Mouse (Mus musculus) 3T3-L1 (cell line): Measurements from ENCODE around the gene Amd1.
"Not testable (repeated sequence)": the region's sequence is repeated elsewhere in the genome, so short reads cannot be mapped to it uniquely, and the experiment has no call there.

Experiments used
- DNase-seq: peaks from one replicate; pipeline ENCODE4 v3.0.0-alpha.2; 2015; ENCODE audit warnings: low read depth, low spot score

The Amd1 gene

GRCm38 (mm10) chr10:40301181-40302075 is 558 bp downstream of the Amd1 start:
- not testable (repeated sequence) for DNase-seq

DNA sequence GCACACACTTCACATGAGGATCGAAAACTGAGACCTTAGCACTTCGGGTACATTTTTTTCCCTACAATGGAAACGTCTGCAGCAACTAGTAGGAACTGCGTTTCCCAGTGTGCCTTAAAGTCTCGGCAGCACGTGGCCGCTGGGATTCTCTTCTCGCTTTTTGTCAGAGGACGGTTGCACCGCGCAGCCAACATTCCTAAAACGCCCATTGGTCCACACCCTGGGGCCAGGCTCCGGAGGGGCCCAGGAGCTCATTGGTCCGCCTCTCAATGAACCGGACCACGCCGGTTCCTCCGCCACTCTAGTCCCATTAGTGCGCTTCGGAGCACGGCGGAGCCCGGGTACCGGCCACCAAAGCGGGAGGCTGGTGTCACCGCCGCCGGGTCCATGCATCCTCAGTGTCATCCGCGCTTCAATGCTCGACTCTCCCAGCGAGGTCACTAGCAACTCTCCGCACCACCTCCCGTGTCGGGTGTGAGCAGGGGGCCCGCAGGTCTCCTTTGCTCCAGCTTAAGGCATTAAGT is 1.3 kb downstream of the Amd1 start:
- DNase-seq, result peak; percentile 94

DNA sequence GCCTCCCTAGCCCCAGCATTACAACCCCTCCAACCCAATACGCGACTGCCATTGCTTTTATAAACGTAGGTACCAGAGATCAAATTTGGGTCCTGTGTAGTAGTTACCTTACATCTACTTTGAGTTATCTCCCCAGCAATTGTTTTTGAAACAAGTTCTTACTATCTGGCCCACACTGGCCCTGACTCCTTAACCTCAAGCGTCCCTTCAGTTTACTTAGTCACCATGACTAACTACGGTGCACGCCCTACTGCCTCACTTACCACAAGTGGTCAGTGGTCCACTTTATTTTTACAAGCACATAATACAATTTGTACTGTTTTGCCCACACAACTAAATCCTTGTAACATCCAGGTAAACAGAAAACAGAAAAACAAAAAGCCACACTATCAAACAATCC is 9.3 kb downstream of the Amd1 start:
- peak; percentile 66 for DNase-seq

GRCm38 (mm10) chr10:40286767-40287166 is 15.2 kb downstream of the Amd1 start:
- DNase-seq, result no peak

DNA sequence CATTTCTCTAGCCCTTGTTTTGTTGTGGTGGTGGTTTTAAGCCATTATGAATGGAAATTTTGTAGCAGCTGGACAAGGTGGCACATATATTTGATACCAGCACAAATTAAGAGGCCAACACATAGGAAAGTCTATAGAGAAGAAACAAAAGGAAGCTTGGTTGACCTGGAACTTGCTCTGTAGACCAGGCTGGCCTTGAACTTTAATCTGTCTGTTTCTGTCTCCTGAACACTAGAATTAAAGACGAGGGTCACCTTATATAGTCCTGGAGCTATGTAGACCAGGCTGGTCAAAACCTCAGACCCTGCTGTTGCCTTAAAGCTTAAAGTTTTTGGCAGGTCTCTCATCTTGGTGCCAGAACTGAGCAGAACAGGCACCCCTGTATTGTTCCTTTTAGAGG is 16.4 kb downstream of the Amd1 start:
- no peak for DNase-seq

DNA sequence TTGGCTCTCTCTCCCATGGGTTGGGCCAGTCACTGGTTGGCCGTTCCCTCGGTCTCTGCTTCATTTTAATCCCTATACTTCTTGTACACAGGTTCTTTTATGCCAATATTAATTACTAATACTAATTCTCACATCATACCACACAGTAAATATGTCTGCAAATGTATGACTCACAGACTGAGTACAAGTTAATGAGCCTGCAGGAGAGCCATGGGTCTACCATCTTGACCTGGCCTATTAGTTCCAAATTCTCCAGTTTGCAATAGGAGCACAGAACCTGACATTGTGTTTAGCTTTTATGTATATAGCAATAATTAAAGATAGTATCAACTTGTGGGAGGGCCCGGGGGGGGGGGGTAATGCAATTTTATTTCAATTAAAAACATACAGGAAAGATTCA is 17.0 kb downstream of the Amd1 start:
- no peak for DNase-seq

GRCm38 (mm10) chr10:40284179-40284831 is 17.7 kb downstream of the Amd1 start:
- no peak for DNase-seq

DNA sequence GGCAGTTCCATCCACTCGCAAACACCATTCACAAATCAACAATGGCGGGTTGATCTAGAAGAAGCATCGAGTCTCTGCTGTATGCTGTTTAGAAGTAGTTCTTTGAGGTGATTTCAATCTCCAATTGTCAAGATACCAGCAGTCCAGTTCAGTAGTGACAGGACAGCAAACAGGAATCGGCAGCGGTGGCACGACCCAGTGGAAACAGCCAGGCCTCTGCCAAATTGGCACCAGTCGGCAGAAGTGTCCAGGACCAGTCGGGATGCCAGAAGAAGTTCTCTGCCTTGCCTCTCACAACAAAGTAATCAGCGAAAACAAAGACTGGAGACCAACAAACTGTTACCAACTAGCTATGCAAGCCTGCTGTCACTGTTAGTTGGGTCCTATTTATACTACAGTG is 18.4 kb downstream of the Amd1 start:
- DNase-seq, result no peak

GRCm38 (mm10) chr10:40281565-40281964 is 20.4 kb downstream of the Amd1 start:
- no peak for DNase-seq

DNA sequence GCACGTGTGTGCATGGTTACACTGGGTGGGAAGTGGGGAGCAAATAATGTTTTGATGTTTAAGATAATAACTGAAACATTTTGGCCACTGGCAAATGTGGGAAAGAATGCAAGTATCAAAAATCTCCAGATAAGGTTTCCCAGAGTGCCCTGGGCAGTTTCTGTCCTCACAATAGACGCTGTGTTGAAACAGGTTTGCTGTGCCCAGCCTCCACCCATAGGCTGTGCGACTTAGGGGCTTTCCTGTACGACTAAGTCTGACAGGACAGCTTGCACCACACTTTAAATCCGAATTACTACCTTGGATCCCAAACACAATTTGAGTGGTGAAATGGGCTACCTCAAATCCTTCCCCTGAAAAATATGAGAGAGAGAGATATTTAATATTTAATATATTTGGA is 23.7 kb downstream of the Amd1 start:
- no peak for DNase-seq

DNA sequence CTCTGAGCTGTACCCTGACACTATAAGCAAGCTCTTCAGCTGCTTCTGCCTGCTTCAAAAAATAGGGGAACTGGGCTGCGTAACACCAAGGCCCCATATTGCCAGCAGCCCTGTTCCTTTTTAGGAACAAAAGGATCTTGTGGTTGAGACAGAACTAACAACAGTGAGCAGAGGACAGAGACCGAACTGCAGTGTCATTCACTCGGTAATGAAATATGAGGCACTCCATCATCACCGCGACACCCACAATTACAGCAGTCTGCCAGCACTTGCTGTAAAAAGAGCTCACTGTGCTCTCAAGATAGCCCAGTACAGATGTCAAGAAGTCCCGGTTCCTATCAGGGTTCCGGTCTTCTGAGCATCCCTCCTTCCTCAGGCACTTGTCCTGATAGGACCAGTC is 26.0 kb downstream of the Amd1 start:
- DNase-seq, result no peak

DNA sequence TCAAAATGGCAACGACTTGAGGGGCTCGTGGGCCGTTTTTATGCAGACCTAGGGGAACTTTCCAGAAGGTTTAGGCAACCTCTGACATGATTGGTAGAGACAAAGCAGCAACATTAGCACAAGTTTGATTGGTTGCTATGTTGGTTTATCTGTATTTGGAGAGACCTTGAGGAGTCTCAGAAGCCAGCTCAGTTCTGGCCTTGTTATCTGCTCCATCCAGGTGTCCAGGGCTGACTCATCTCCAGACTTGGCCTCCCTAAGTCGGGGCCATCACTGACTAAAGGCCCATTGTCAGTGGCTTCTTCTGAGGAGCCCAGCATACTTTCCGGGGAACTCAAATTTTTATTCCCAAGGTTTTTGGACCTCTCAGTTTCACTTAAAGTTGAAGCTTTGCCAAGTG is 28.0 kb downstream of the Amd1 start:
- no peak for DNase-seq

DNA sequence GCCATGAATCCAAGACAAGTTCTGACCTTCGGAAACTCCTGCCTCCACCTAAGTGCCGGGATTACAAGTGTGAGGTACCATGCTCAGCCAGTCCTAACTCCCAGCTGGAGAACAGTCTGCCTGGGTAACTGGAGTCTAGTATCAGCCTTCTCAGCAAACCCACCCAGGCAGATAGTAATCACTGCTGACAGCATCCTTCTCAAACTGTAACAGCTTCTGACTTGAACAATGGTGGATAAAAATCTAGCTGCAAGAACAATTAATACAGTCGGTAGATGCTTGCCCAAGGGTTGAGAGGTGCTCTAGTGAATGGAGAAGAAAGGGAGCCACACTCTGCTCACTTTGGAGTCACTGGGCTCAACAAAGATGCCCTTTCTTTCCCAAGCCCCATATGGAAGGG is 30.8 kb downstream of the Amd1 start:
- DNase-seq, result no peak

DNA sequence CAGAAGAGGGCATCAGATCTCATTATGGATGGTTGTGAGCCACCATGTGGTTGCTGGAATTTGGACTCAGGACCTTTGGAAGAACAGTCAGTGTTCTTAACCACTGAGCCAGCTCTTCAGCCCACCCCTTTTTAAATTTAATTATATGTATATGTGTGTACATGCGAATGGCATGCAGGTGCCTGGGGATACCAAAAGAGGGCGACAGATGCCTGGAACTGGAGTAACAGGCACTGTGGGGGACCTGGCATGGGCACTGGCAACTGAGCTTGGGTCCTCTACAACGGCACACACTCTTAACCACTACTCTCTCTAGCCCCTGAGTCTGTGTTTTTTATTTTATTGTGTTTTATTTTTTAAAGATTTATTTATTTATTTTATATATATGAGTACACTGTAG is 37.1 kb downstream of the Amd1 start:
- DNase-seq, result no peak

DNA sequence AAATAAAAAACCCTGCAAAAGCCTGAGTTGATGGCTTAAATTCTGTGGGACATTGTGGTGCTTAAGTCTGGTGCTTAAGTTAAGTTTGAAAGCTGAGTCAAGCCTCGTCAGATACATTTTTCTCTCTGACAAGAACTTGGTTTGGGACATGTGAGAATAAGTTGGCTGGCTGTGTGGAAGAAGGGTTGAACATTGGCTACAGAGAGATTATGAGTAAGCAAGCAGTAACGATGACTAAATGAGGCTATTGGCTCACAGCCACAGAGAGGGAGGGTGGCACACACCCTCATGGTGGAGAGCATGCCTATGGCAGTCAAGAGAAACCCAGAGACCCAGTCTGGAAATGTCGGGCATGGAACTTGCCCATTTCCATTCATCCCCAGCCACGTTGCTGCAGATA is 38.3 kb downstream of the Amd1 start:
- DNase-seq, result peak; percentile 93

- DNase-seq, result peak; percentile 71
Observed at GRCm38 (mm10) chr10:40262200-40262599, 39.8 kb downstream of the Amd1 start.

GRCm38 (mm10) chr10:40260305-40260704 is 41.7 kb downstream of the Amd1 start:
- no peak for DNase-seq

- DNase-seq, result no peak
Observed at GRCm38 (mm10) chr10:40259542-40259941, 42.4 kb downstream of the Amd1 start.

- DNase-seq, result peak; percentile 95
Observed at GRCm38 (mm10) chr10:40258976-40259375, 43.0 kb downstream of the Amd1 start.

DNA sequence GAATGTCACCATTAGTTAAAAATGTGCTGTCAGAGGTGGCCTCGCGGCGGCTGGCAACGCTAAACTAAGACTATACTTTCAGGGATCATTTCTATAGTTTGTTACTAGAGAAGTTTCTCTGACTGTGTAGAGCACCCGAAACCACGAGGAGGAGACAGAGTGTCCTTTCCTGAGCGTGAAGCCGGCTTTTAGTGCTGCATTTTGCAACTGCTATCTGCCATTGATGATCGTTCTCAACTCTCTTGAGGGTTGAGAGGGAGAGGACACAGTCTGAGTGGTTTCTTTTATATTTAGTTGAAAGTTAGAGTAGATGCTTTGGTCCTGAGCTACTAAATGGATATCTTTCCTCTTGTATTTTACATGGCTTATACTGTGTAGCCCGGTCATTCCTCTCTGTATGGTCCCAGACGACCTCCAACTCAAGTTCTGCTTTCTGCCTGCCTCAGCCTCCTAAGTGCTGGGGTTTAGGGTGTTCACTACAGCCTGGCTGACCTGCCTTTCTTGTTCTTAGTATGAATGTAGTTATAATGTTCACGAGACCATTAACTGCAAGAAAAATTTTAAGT is 43.5 kb downstream of the Amd1 start:
- DNase-seq, result peak; percentile 98

- DNase-seq, result peak; percentile 97
Observed at GRCm38 (mm10) chr10:40257414-40258255, 44.4 kb downstream of the Amd1 start, which contains the start of gene Gtf3c6. Gene Gtf3c6 (minus strand): TSS chr10:40258108.
